22 mouse cellular contexts compared by ENCODE assay signal in genomic region chr1:183099686-183100085, GRCm38 (mm10).
DNase-seq lines count a peak whose midpoint lies in the region; ATAC-seq lines count a peak whose summit lies in the region.
"Had no signal": no experiment of that assay in that cellular context is flagged by ENCODE, and none has a peak within 500 bp of the region (broad histone marks: within the 10 kb centered on the region; RNA-seq: fewer than 3 reads in every experiment).

No protein-coding gene starts in this region.

- H3K27ac ChIP-seq in midbrain, embryonic 11.5 days (ENCODE audit: low read depth, low read length) = no peak overlapping the region
- no peak overlapping the region for H3K27ac ChIP-seq in midbrain, embryonic 16.5 days (ENCODE audit: low read length)
- peak overlapping the region; percentile 32; the same call in 1 of the 2 replicates for H3K27ac ChIP-seq in limb, embryonic 10.5 days
- H3K27ac ChIP-seq in limb, embryonic 11.5 days (replicated peaks; ENCODE audit: low read depth, low read length) = 0 out of 2 replicates have a peak overlapping the region, but pooled peaks have one; percentile 5
- H3K27ac ChIP-seq in kidney, embryonic 14.5 days (ENCODE audit: low read depth, low read length) = no peak overlapping the region

- 90% methylated on average over 12 of the region's 12 CpGs for WGBS in midbrain, embryonic 11.5 days
- WGBS in midbrain, embryonic 16.5 days = 95% methylated on average over 12 of the region's 12 CpGs
- WGBS in limb, embryonic 10.5 days = 95% methylated on average over 12 of the region's 12 CpGs
- WGBS in limb, embryonic 11.5 days = 94% methylated on average over 12 of the region's 12 CpGs
- 92% methylated on average over 12 of the region's 12 CpGs for WGBS in kidney, embryonic 14.5 days

- H3K27me3 ChIP-seq in midbrain, embryonic 11.5 days (ENCODE audit: control insufficient read depth, insufficient read depth, low read length) = no peaks in the 10 kb centered on the region
- H3K27me3 ChIP-seq in midbrain, embryonic 16.5 days (ENCODE audit: control insufficient read depth, insufficient read depth, low read depth, low read length) = no peaks in the 10 kb centered on the region
- no peaks in the 10 kb centered on the region for H3K27me3 ChIP-seq in limb, embryonic 10.5 days (ENCODE audit: low read depth, poor library complexity, severe bottlenecking)
- H3K27me3 ChIP-seq in limb, embryonic 11.5 days (ENCODE audit: control insufficient read depth, insufficient read depth, low read length) = no peaks in the 10 kb centered on the region
- no peaks in the 10 kb centered on the region for H3K27me3 ChIP-seq in kidney, embryonic 14.5 days (ENCODE audit: control insufficient read depth, insufficient read depth, low read length)
- H3K27me3 ChIP-seq: CH12.LX, Patski had no signal

- no peaks in the 10 kb centered on the region for H3K36me3 ChIP-seq in midbrain, embryonic 11.5 days (ENCODE audit: control insufficient read depth, insufficient read depth, low read length)
- H3K36me3 ChIP-seq in midbrain, embryonic 16.5 days (ENCODE audit: control insufficient read depth, insufficient read depth, low read length) = no peaks in the 10 kb centered on the region
- peaks cover 51% of the 10 kb centered on the region for H3K36me3 ChIP-seq in limb, embryonic 10.5 days
- no peaks in the 10 kb centered on the region; the same call in 1 of the 2 replicates for H3K36me3 ChIP-seq in limb, embryonic 11.5 days (ENCODE audit: control insufficient read depth, insufficient read depth, low read length)
- peaks cover 19% of the 10 kb centered on the region; the same call in 1 of the 2 replicates for H3K36me3 ChIP-seq in kidney, embryonic 14.5 days (ENCODE audit: control insufficient read depth, insufficient read depth, low read length)

- no peaks in the 10 kb centered on the region for H3K9me3 ChIP-seq in midbrain, embryonic 11.5 days (ENCODE audit: control insufficient read depth, low read length)
- H3K9me3 ChIP-seq in midbrain, embryonic 16.5 days (replicated peaks; ENCODE audit: control insufficient read depth, low read length, poor library complexity, severe bottlenecking) = no peaks in the 10 kb centered on the region
- H3K9me3 ChIP-seq in limb, embryonic 10.5 days (replicated peaks) = no peaks in the 10 kb centered on the region
- H3K9me3 ChIP-seq in limb, embryonic 11.5 days (ENCODE audit: control insufficient read depth, low read length) = no peaks in the 10 kb centered on the region
- H3K9me3 ChIP-seq in kidney, embryonic 14.5 days (ENCODE audit: control insufficient read depth, low read length) = no peaks in the 10 kb centered on the region
- H3K9me3 ChIP-seq: G1E had no signal

- H3K4me1 ChIP-seq in midbrain, embryonic 11.5 days (ENCODE audit: control insufficient read depth, insufficient read depth, low read length) = no peaks in the 10 kb centered on the region
- H3K4me1 ChIP-seq in midbrain, embryonic 16.5 days (ENCODE audit: control insufficient read depth, insufficient read depth, low read length) = peaks cover 7% of the 10 kb centered on the region; the same call in 1 of the 2 replicates
- peaks cover 59% of the 10 kb centered on the region for H3K4me1 ChIP-seq in limb, embryonic 10.5 days
- peaks cover 30% of the 10 kb centered on the region for H3K4me1 ChIP-seq in limb, embryonic 11.5 days (ENCODE audit: control insufficient read depth, insufficient read depth, low read length)
- no peaks in the 10 kb centered on the region for H3K4me1 ChIP-seq in kidney, embryonic 14.5 days (ENCODE audit: control insufficient read depth, insufficient read depth, low read length)

- no peak overlapping the region for H3K4me2 ChIP-seq in midbrain, embryonic 11.5 days
- H3K4me2 ChIP-seq in midbrain, embryonic 16.5 days (ENCODE audit: low read length) = no peak overlapping the region
- H3K4me2 ChIP-seq in limb, embryonic 11.5 days (ENCODE audit: low read depth, severe bottlenecking) = no peak overlapping the region
- H3K4me2 ChIP-seq in kidney, embryonic 14.5 days (replicated peaks; ENCODE audit: low read depth, low read length) = no peak overlapping the region

- intact Hi-C loops in heart, postnatal 14 days (cut with DNase I) = no loop called here

- ATAC-seq in midbrain, embryonic 11.5 days (ENCODE audit: low FRiP score) = no peak
- ATAC-seq in midbrain, embryonic 16.5 days = no peak
- no peak for ATAC-seq in limb, embryonic 11.5 days (ENCODE audit: insufficient number of reproducible peaks, low FRiP score, low TSS enrichment, low read depth)
- no peak for ATAC-seq in kidney, embryonic 14.5 days (ENCODE audit: low FRiP score, low TSS enrichment)
- ATAC-seq: activated CD4-positive, CD25-positive, alpha-beta regulatory T cell, adult 4 months; CD4-positive, CD25-positive, alpha-beta regulatory T cell, adult 4 months; Patski had no signal

- no peak overlapping the region for H3K4me3 ChIP-seq in midbrain, embryonic 11.5 days (ENCODE audit: low read depth, low read length)
- H3K4me3 ChIP-seq in midbrain, embryonic 16.5 days (ENCODE audit: low read depth, low read length) = no peak overlapping the region
- no peak overlapping the region for H3K4me3 ChIP-seq in limb, embryonic 10.5 days
- H3K4me3 ChIP-seq in limb, embryonic 11.5 days (ENCODE audit: low read depth, low read length) = no peak overlapping the region
- H3K4me3 ChIP-seq in kidney, embryonic 14.5 days (ENCODE audit: low read length) = no peak overlapping the region

- no peak overlapping the region for H3K9ac ChIP-seq in midbrain, embryonic 11.5 days (ENCODE audit: low read length)
- H3K9ac ChIP-seq in midbrain, embryonic 16.5 days (ENCODE audit: low read depth, low read length) = no peak overlapping the region
- H3K9ac ChIP-seq in limb, embryonic 11.5 days (ENCODE audit: low read length) = no peak overlapping the region
- no peak overlapping the region for H3K9ac ChIP-seq in kidney, embryonic 14.5 days (ENCODE audit: low read depth, low read length)

- DNase-seq in heart, adult 11 months = peak; percentile 86
- no peak for DNase-seq in heart, postnatal 14 days
- DNase-seq in midbrain, embryonic 11.5 days (ENCODE audit: low spot score, missing footprints) = peak; percentile 51
- no peak for DNase-seq in limb, embryonic 10.5 days (ENCODE audit: low spot score)
- no peak for DNase-seq in limb, embryonic 11.5 days (ENCODE audit: low spot score)
- no peak for DNase-seq in testis, postnatal 14 days (ENCODE audit: low spot score)
- DNase-seq: adrenal gland, adult 2 months; adrenal gland, adult 8-10 months; adrenal gland, postnatal 10 days; adrenal gland, postnatal 14 days; adrenal gland, postnatal 25 days; adrenal gland, postnatal 36 days; B cell, adult 2 months; cerebellum, adult 11 months; cerebellum, adult 11-12 months had no signal

Comparison
In these comparisons a context has a peak if more than half of its experiments do, and no peak if none do; other contexts are left out.
1. DNase-seq: peak in heart, adult 11 months (single experiment) and midbrain, embryonic 11.5 days (single experiment); none in heart, postnatal 14 days (0 of 2), limb, embryonic 10.5 days (single experiment), limb, embryonic 11.5 days (single experiment) and testis, postnatal 14 days (single experiment).
2. H3K27ac ChIP-seq: peak in limb, embryonic 10.5 days (single experiment) and limb, embryonic 11.5 days (single experiment); none in midbrain, embryonic 11.5 days (single experiment), midbrain, embryonic 16.5 days (single experiment) and kidney, embryonic 14.5 days (single experiment).